Mouse (Mus musculus) stomach, postnatal 0 days (tissue): ENCODE results near the gene Pltp. TPM values are rescaled to one million over a fixed set of nuclear protein-coding genes. Genes with fewer than 3 reads are reported as not detected.

Source experiments
- ATAC-seq: fragments of 200-750 bp; cut with Nextera tagmentation; 2 replicates; pipeline ENCODE4 v1.8.0; 2017; ENCODE audit not compliant: low FRiP score, low TSS enrichment
- DNase-seq: peaks from one replicate; pipeline ENCODE4 v3.0.0-alpha.2; 2016; ENCODE audit warnings: low spot score
- H3K27ac ChIP-seq: fragments of 300-500 bp; sonication (generic); replicated peaks from 2 replicates; pipeline ENCODE4 v1.5.1; 2014; ENCODE audit warnings: mild to moderate bottlenecking, control low read depth
- H3K27me3 ChIP-seq: fragments of 300-500 bp; sonication (generic); 2 replicates; pipeline ENCODE4 v1.6.1; 2014; ENCODE audit warnings: low read length; ENCODE audit not compliant: control insufficient read depth, insufficient read depth
- H3K36me3 ChIP-seq: fragments of 300-500 bp; sonication (generic); 2 replicates; pipeline ENCODE4 v1.6.1; 2014; ENCODE audit warnings: low read length, mixed read lengths; ENCODE audit not compliant: control insufficient read depth, insufficient read depth
- H3K4me1 ChIP-seq: fragments of 300-500 bp; sonication (generic); replicated peaks from 2 replicates; pipeline ENCODE4 v1.6.1; 2014; ENCODE audit warnings: antibody characterized with exemption; ENCODE audit not compliant: control insufficient read depth, insufficient read depth
- H3K4me2 ChIP-seq: fragments of 300-500 bp; sonication (generic); replicated peaks from 2 replicates; pipeline ENCODE4 v1.6.1; 2014; ENCODE audit warnings: low read depth, mild to moderate bottlenecking, control low read depth, moderate library complexity
- H3K4me3 ChIP-seq: fragments of 300-500 bp; sonication (generic); 2 replicates; pipeline ENCODE4 v1.5.1; 2014; ENCODE audit warnings: low read depth, low read length, control low read depth
- H3K9ac ChIP-seq: fragments of 300-500 bp; sonication (generic); 2 replicates; pipeline ENCODE4 v1.6.1; 2014; ENCODE audit warnings: mild to moderate bottlenecking, low read length, control low read depth, mixed read lengths
- H3K9me3 ChIP-seq: fragments of 300-500 bp; sonication (generic); 2 replicates; pipeline ENCODE4 v1.6.1; 2016; ENCODE audit warnings: low read length; ENCODE audit not compliant: control insufficient read depth
- CTCF ChIP-seq: IDR thresholded peaks from 2 replicates; pipeline ENCODE4 v1.5.1; 2016; ENCODE audit warnings: antibody characterized with exemption, low read depth, mild to moderate bottlenecking, moderate library complexity
- EP300 ChIP-seq: optimal IDR thresholded peaks from 2 replicates; pipeline ENCODE3; 2016; ENCODE audit warnings: antibody characterized with exemption
- WGBS: fragments of 180-500 bp; shearing (Covaris S2); extraction: QIAGEN DNeasy Blood & Tissue Kit; methylation state at CpG from one replicate; pipeline ENCODE4 v1.1.7; 2014; 5-methylcytosine and 5-hydroxymethylcytosine counted together
- polyA plus RNA-seq: library from polyadenylated mRNA; unstranded; fragments of >200 nt; fragmentation: Nextera tagmentation; extraction: Ambion mirVana; gene quantifications from 2 replicates; pipeline ENCODE4 v1.2.1, GENCODE M21; 2015

Pltp gene
- polyA plus RNA-seq, 1 experiment from 2014 or later = 42.7 TPM

GRCm38 (mm10) chr2:164891056-164891834 is 33.7 kb upstream of the Pltp start:
- Histone ChIP-seq H3K4me1 (no peaks in the 10 kb centered on the region), H3K36me3 (peaks cover 80% of the 10 kb centered on the region), H3K4me2 (no peak overlapping the region), H3K4me3 (no peak overlapping the region), H3K9ac (no peak overlapping the region), H3K27ac (no peak overlapping the region), H3K9me3 (no peaks in the 10 kb centered on the region), H3K27me3 (no peaks in the 10 kb centered on the region)
- DNase-seq (no peak), ATAC-seq (no peak)
- TF ChIP-seq EP300 (no peak), CTCF (no peak)
- WGBS = 79% methylated on average over 13 of the region's 13 CpGs

DNA sequence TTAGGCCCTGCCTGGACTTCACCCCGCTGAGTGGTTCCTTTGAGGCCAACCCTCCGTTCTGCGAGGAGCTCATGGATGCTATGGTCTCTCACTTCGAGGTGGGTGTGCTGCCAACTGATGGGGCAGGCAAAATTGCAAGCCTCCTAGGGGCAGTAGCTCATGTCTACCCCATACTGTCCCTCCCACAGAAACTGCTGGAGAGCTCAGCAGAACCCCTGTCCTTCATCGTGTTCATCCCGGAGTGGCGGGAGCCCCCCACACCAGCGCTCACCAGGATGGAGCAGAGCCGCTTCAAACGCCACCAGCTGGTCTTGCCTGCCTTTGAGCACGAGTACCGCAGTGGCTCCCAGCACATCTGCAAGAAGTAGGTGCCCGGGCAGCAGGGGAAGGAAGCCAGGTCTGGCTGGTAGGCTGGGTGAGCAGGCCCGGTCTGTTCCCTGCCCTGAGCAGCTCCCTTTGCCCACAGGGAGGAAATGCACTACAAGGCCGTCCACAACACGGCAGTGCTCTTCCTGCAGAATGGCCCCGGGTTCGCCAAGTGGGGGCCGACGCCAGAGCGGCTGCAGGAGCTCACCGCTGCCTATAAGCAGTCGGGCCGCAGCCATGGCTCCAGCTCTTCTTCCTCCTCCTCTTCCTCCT is 33.0 kb upstream of the Pltp start:
- 0 out of 2 replicates have a peak overlapping the region, but pooled peaks have one; percentile 13 for H3K27ac ChIP-seq
- 86% methylated on average over 24 of the region's 24 CpGs for WGBS
- ATAC-seq = no peak; the same call in 1 of the 2 replicates

GRCm38 (mm10) chr2:164889960-164890359 is 32.4 kb upstream of the Pltp start:
- H3K4me3 ChIP-seq = no peak overlapping the region
- H3K27me3 ChIP-seq = no peaks in the 10 kb centered on the region
- no peak overlapping the region for H3K9ac ChIP-seq
- H3K27ac ChIP-seq = 0 out of 2 replicates have a peak overlapping the region, but pooled peaks have one; percentile 13
- TF ChIP-seq EP300 = no peak
- no peak for TF ChIP-seq CTCF
- no peak overlapping the region for H3K4me2 ChIP-seq
- no peaks in the 10 kb centered on the region for H3K9me3 ChIP-seq
- peak; percentile 64 for DNase-seq
- peaks cover 80% of the 10 kb centered on the region for H3K36me3 ChIP-seq
- WGBS = 61% methylated on average over 2 of the region's 2 CpGs
- peak; percentile 69 for ATAC-seq
- no peaks in the 10 kb centered on the region for H3K4me1 ChIP-seq

More for the DNA sequence above, 33.0 kb upstream of the Pltp start:
- Histone ChIP-seq H3K9me3 (no peaks in the 10 kb centered on the region), H3K4me1 (no peaks in the 10 kb centered on the region), H3K9ac (no peak overlapping the region), H3K27me3 (no peaks in the 10 kb centered on the region), H3K36me3 (peaks cover 80% of the 10 kb centered on the region), H3K4me3 (no peak overlapping the region), H3K4me2 (no peak overlapping the region)
- no peak for DNase-seq
- TF ChIP-seq CTCF (no peak), EP300 (no peak)

DNA sequence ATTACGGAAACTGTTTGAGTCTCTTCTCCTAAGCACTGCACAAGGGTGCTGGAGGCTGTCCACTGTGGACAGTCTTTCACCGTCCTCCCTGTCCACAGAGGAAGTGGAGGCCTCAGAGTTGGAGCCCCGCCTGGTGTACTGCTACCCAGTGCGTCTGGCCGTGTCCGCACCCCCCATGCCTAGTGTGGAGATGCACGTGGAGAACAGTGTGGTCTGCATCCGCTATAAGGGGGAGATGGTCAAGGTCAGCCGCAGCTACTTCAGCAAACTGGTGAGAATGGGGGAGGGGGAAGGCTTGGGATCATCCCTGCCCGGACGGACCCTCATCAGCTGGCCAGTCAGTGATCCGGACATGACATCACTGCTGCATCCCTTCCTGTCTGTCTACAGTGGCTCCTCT is 31.5 kb upstream of the Pltp start:
- Histone ChIP-seq H3K36me3 (peaks cover 86% of the 10 kb centered on the region), H3K9ac (no peak overlapping the region), H3K27me3 (no peaks in the 10 kb centered on the region), H3K4me3 (no peak overlapping the region), H3K27ac (no peak overlapping the region), H3K4me1 (no peaks in the 10 kb centered on the region), H3K4me2 (no peak overlapping the region), H3K9me3 (no peaks in the 10 kb centered on the region)
- ATAC-seq = no peak
- TF ChIP-seq CTCF (no peak), EP300 (no peak)
- 82% methylated on average over 12 of the region's 12 CpGs for WGBS
- DNase-seq = no peak

GRCm38 (mm10) chr2:164886617-164887016 is 29.1 kb upstream of the Pltp start:
- no peaks in the 10 kb centered on the region for H3K9me3 ChIP-seq
- H3K4me3 ChIP-seq = no peak overlapping the region
- TF ChIP-seq EP300 = no peak
- no peak for TF ChIP-seq CTCF
- peaks cover 69% of the 10 kb centered on the region for H3K36me3 ChIP-seq
- no peak for DNase-seq
- no peak for ATAC-seq
- no peaks in the 10 kb centered on the region for H3K27me3 ChIP-seq
- no peak overlapping the region for H3K4me2 ChIP-seq
- H3K9ac ChIP-seq = no peak overlapping the region
- no peak overlapping the region for H3K27ac ChIP-seq
- WGBS = 88% methylated on average over 10 of the region's 10 CpGs
- H3K4me1 ChIP-seq = no peaks in the 10 kb centered on the region

- peaks cover 61% of the 10 kb centered on the region for H3K36me3 ChIP-seq
- no peak for TF ChIP-seq EP300
- no peak for TF ChIP-seq CTCF
- H3K4me3 ChIP-seq = no peak overlapping the region
- no peak overlapping the region for H3K27ac ChIP-seq
- WGBS = 35% methylated on average over 7 of the region's 7 CpGs
- no peaks in the 10 kb centered on the region for H3K27me3 ChIP-seq
- H3K4me2 ChIP-seq = no peak overlapping the region
- ATAC-seq (no peak; the same call in 1 of the 2 replicates), DNase-seq (peak; percentile 44)
- no peaks in the 10 kb centered on the region for H3K9me3 ChIP-seq
- no peaks in the 10 kb centered on the region for H3K4me1 ChIP-seq
- H3K9ac ChIP-seq = peak overlapping the region; percentile 18; the same call in 1 of the 2 replicates
These were observed 28.3 kb upstream of the Pltp start for GRCm38 (mm10) chr2:164885788-164886187.
